Mouse (Mus musculus) lung, postnatal 0 days (tissue): ENCODE results near the gene Lyrm1. TPM values are rescaled to one million over a fixed set of nuclear protein-coding genes. Genes with fewer than 3 reads are reported as not detected.

Source experiments
- ATAC-seq: fragments of 200-750 bp; cut with Nextera tagmentation; 2 replicates; pipeline ENCODE4 v1.8.0; 2017; ENCODE audit warnings: moderate library complexity
- DNase-seq: peaks from one replicate; pipeline ENCODE4 v3.0.0-alpha.2; 2016; ENCODE audit warnings: low spot score
- H3K27ac ChIP-seq: fragments of 300-500 bp; sonication (generic); 2 replicates; pipeline ENCODE4 v1.5.1; 2014; ENCODE audit warnings: antibody characterized with exemption, mild to moderate bottlenecking, low read length, mixed read lengths
- H3K27me3 ChIP-seq: fragments of 300-500 bp; sonication (generic); replicated peaks from 2 replicates; pipeline ENCODE4 v1.6.1; 2014; ENCODE audit warnings: low read length, mixed read lengths; ENCODE audit not compliant: insufficient read depth
- H3K36me3 ChIP-seq: fragments of 300-500 bp; sonication (generic); 2 replicates; pipeline ENCODE4 v1.6.1; 2014; ENCODE audit warnings: low read length, mixed read lengths; ENCODE audit not compliant: insufficient read depth
- H3K4me1 ChIP-seq: fragments of 300-500 bp; sonication (generic); 2 replicates; pipeline ENCODE4 v1.6.1; 2014; ENCODE audit warnings: antibody characterized with exemption, low read depth, low read length, mixed read lengths; ENCODE audit not compliant: insufficient read depth
- H3K4me2 ChIP-seq: fragments of 300-500 bp; sonication (generic); replicated peaks from 2 replicates; pipeline ENCODE4 v1.6.1; 2014; ENCODE audit warnings: low read depth, mild to moderate bottlenecking, low read length, moderate library complexity, mixed read lengths
- H3K4me3 ChIP-seq: fragments of 300-500 bp; sonication (generic); 2 replicates; pipeline ENCODE4 v1.5.1; 2014; ENCODE audit warnings: low read depth, low read length
- H3K9ac ChIP-seq: fragments of 300-500 bp; sonication (generic); replicated peaks from 2 replicates; pipeline ENCODE4 v1.6.1; 2014; ENCODE audit warnings: low read depth, mild to moderate bottlenecking
- H3K9me3 ChIP-seq: fragments of 300-500 bp; sonication (generic); 2 replicates; pipeline ENCODE4 v1.6.1; 2016; ENCODE audit warnings: low read length, mixed read lengths
- CTCF ChIP-seq: IDR thresholded peaks from 2 replicates; pipeline ENCODE4 v1.5.1; 2016; ENCODE audit warnings: antibody characterized with exemption, mild to moderate bottlenecking
- EP300 ChIP-seq: IDR thresholded peaks from 2 replicates; pipeline ENCODE4 v1.6.1; 2016; ENCODE audit warnings: antibody characterized with exemption, mild to moderate bottlenecking, control low read depth
- WGBS: fragments of 180-500 bp; shearing (Covaris S2); extraction: QIAGEN DNeasy Blood & Tissue Kit; methylation state at CpG from one replicate; pipeline ENCODE4 v1.1.7; 2014; 5-methylcytosine and 5-hydroxymethylcytosine counted together
- polyA plus RNA-seq: library from polyadenylated mRNA; unstranded; fragments of >200 nt; fragmentation: Nextera tagmentation; extraction: Ambion mirVana; gene quantifications from 2 replicates; pipeline ENCODE4 v1.2.1, GENCODE M21; 2015

Gene Lyrm1
- polyA plus RNA-seq, 1 experiment from 2014 or later = 7.7 TPM

- Histone ChIP-seq H3K9ac (no peak overlapping the region), H3K27ac (peak overlapping the region; percentile 64), H3K36me3 (no peaks in the 10 kb centered on the region; the same call in 1 of the 2 replicates), H3K9me3 (no peaks in the 10 kb centered on the region), H3K27me3 (no peaks in the 10 kb centered on the region), H3K4me3 (no peak overlapping the region), H3K4me1 (peaks cover 7% of the 10 kb centered on the region; the same call in 1 of the 2 replicates), H3K4me2 (no peak overlapping the region)
- ATAC-seq (peak; percentile 90), DNase-seq (peak; percentile 61)
- WGBS = 23% methylated on average over 6 of the region's 6 CpGs
- TF ChIP-seq EP300 = no peak; the same call in 1 of the 2 replicates
- peak; percentile 19; the same call in 1 of the 2 replicates for TF ChIP-seq CTCF
Observed at GRCm38 (mm10) chr7:119861335-119862091, 34.1 kb upstream of the Lyrm1 start.

GRCm38 (mm10) chr7:119862167-119862566 lies 33.5 kb upstream of the Lyrm1 start:
- WGBS = 16% methylated on average over 1 of the region's 1 CpGs
- TF ChIP-seq EP300 = no peak
- Histone ChIP-seq H3K4me3 (no peak overlapping the region), H3K27ac (peak overlapping the region; percentile 64), H3K36me3 (no peaks in the 10 kb centered on the region; the same call in 1 of the 2 replicates), H3K9ac (no peak overlapping the region), H3K27me3 (no peaks in the 10 kb centered on the region), H3K4me1 (peaks cover 7% of the 10 kb centered on the region; the same call in 1 of the 2 replicates), H3K9me3 (no peaks in the 10 kb centered on the region), H3K4me2 (no peak overlapping the region)
- ATAC-seq = no peak; the same call in 1 of the 2 replicates
- DNase-seq = no peak

DNA sequence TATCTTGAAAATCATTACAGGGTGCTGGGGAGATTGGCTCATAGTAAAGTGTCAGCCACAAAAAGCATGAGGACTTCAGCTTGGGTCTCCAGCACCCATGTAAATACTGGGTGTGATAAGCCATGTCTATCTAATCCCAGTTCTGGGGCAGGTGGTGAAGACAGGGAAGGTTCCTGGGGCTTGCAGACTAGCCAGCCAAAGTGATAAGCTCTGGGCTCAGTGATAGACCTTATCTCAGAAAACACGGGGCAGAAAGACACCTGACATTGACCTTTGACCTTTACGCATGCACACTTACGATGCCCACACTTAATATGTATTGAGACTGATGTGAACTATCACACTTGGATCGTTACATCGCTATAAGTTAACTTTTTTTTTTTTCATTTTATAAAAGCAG lies 31.2 kb upstream of the Lyrm1 start:
- Histone ChIP-seq H3K4me3 (no peak overlapping the region), H3K27ac (no peak overlapping the region), H3K9ac (no peak overlapping the region), H3K4me1 (peaks cover 7% of the 10 kb centered on the region; the same call in 1 of the 2 replicates), H3K9me3 (no peaks in the 10 kb centered on the region), H3K4me2 (no peak overlapping the region), H3K36me3 (no peaks in the 10 kb centered on the region), H3K27me3 (no peaks in the 10 kb centered on the region)
- TF ChIP-seq CTCF = no peak
- no peak for TF ChIP-seq EP300
- 73% methylated on average over 5 of the region's 5 CpGs for WGBS
- ATAC-seq (no peak), DNase-seq (no peak)

DNA sequence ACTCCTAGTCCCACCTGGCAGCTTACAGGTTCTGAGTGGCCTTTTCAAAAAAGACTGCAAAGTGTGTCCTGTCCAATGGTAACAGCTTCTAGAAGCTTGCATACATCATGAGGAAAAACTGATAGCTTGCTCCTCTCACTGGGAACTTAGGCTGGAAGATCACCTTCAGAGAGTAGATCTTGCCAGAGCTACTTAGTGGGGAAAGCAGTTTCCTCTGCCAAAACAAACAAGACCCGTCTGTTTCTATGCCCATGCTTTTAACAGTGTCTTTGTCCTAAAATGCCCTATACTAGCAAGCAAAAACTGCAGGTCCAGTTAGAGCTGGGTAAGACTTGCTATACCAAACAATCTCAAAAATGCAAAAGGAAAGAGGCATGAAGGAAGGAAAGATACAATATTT lies 29.5 kb upstream of the Lyrm1 start:
- WGBS = 31% methylated on average over 1 of the region's 1 CpGs
- Histone ChIP-seq H3K27ac (no peak overlapping the region), H3K4me1 (peaks cover 7% of the 10 kb centered on the region; the same call in 1 of the 2 replicates), H3K9ac (no peak overlapping the region), H3K4me3 (no peak overlapping the region), H3K9me3 (no peaks in the 10 kb centered on the region), H3K27me3 (no peaks in the 10 kb centered on the region), H3K36me3 (no peaks in the 10 kb centered on the region), H3K4me2 (no peak overlapping the region)
- DNase-seq (no peak), ATAC-seq (no peak)
- TF ChIP-seq EP300 (no peak), CTCF (no peak)

DNA sequence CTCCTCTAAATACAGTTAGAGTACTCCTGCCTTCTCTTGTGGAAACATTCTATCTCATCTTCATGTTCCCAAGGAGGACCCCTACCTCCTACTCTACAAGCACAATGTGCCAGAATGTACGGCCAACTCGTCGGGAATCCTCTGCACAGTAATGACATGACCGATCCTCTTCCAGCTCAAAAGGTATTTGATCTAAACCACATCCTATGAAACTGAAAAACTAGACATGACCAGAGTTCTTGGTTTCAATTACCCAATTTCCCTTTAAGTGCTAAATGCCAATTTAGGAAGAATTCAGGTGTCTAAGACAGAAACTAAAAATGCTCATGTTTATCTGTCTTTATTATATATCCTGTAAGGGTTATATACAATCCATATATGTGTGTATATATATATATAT lies 23.5 kb upstream of the Lyrm1 start:
- ATAC-seq (no peak), DNase-seq (no peak)
- WGBS = 92% methylated on average over 4 of the region's 4 CpGs
- TF ChIP-seq CTCF (no peak), EP300 (no peak)
- Histone ChIP-seq H3K4me2 (no peak overlapping the region), H3K4me1 (no peaks in the 10 kb centered on the region), H3K9ac (no peak overlapping the region), H3K27me3 (no peaks in the 10 kb centered on the region), H3K27ac (no peak overlapping the region), H3K36me3 (no peaks in the 10 kb centered on the region), H3K4me3 (no peak overlapping the region), H3K9me3 (no peaks in the 10 kb centered on the region)

GRCm38 (mm10) chr7:119873050-119873449 lies 22.6 kb upstream of the Lyrm1 start:
- Histone ChIP-seq H3K9ac (no peak overlapping the region), H3K27me3 (no peaks in the 10 kb centered on the region), H3K36me3 (no peaks in the 10 kb centered on the region), H3K4me1 (no peaks in the 10 kb centered on the region), H3K4me3 (no peak overlapping the region), H3K27ac (no peak overlapping the region), H3K4me2 (no peak overlapping the region), H3K9me3 (no peaks in the 10 kb centered on the region)
- no peak for DNase-seq
- WGBS = 66% methylated on average over 2 of the region's 2 CpGs
- TF ChIP-seq EP300 (no peak), CTCF (no peak)
- ATAC-seq = no peak
